Mouse (Mus musculus): Measurements from ENCODE around the gene Tor1b.

DNA sequence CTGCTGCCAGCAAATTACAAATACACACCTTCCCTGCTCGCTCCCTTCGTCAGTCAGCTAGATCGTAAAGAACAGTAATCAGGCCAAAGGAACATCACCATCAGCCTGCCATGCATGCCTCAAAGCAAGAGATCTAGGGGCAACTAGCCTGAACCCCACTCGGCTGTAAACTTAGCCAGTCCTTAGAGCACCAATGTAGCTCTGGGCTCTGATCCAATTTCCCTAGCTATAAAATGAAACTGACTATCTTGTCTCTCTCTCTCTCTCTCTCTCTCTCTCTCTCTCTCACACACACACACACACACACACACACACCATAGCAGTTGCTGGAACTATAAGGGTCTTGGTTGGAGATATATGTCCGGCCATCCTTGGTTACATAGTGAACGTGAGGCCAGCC lies 48.5 kb upstream of the Tor1b start:
- TF ChIP-seq USF1 (IDR thresholded peaks at IDR 0.05; ENCODE audit: low read depth) (no peak), CTCF (IDR thresholded peaks at IDR 0.05; ENCODE audit: control insufficient read depth, insufficient read depth, insufficient read length) (no peak), MYOD1 (IDR thresholded peaks at IDR 0.05; ENCODE audit: control insufficient read depth, insufficient read length, low read depth) (no peak), CEBPB (IDR thresholded peaks at IDR 0.05; ENCODE audit: low read depth) (no peak)
